Mouse (Mus musculus) forebrain, embryonic 12.5 days (tissue): ENCODE measurements around the gene Gm4881. TPM values are rescaled to one million over a fixed set of nuclear protein-coding genes. Genes with fewer than 3 reads are reported as not detected.

Experiments used
- ATAC-seq: fragments of 200-750 bp; cut with Nextera tagmentation; 2 replicates; pipeline ENCODE4 v1.8.0; 2017; ENCODE audit warnings: moderate TSS enrichment; ENCODE audit not compliant: low FRiP score
- H3K27ac ChIP-seq: fragments of 300-500 bp; sonication (generic); 2 replicates; pipeline ENCODE4 v1.5.1; 2016; ENCODE audit warnings: mild to moderate bottlenecking
- H3K27me3 ChIP-seq: fragments of 300-500 bp; sonication (generic); 2 replicates; pipeline ENCODE4 v1.6.1; 2016; ENCODE audit warnings: mild to moderate bottlenecking
- H3K36me3 ChIP-seq: fragments of 300-500 bp; sonication (generic); replicated peaks from 2 replicates; pipeline ENCODE4 v1.6.1; 2016; ENCODE audit warnings: mild to moderate bottlenecking
- H3K4me1 ChIP-seq: fragments of 300-500 bp; sonication (generic); 2 replicates; pipeline ENCODE4 v1.6.1; 2016
- H3K4me2 ChIP-seq: fragments of 300-500 bp; sonication (generic); 2 replicates; pipeline ENCODE4 v1.6.1; 2016; ENCODE audit warnings: mild to moderate bottlenecking, moderate library complexity
- H3K4me3 ChIP-seq: fragments of 300-500 bp; sonication (generic); replicated peaks from 2 replicates; pipeline ENCODE4 v1.5.1; 2016; ENCODE audit warnings: mild to moderate bottlenecking
- H3K9ac ChIP-seq: fragments of 300-500 bp; sonication (generic); 2 replicates; pipeline ENCODE4 v1.6.1; 2016; ENCODE audit warnings: mild to moderate bottlenecking
- H3K9me3 ChIP-seq: fragments of 300-500 bp; sonication (generic); 2 replicates; pipeline ENCODE4 v1.6.1; 2016
- WGBS: fragments of 180-500 bp; shearing (Covaris S2); methylation state at CpG from one replicate; pipeline ENCODE4 v1.1.7; 2016; 5-methylcytosine and 5-hydroxymethylcytosine counted together
- polyA plus RNA-seq: library from polyadenylated mRNA; unstranded; fragments of >200 nt; fragmentation: Nextera tagmentation; extraction: Ambion mirVana; gene quantifications from 2 replicates; pipeline ENCODE4 v1.2.1, GENCODE M21; 2016

Gm4881 gene
- 1.0 and 1.7 TPM in 2 replicates for polyA plus RNA-seq

DNA sequence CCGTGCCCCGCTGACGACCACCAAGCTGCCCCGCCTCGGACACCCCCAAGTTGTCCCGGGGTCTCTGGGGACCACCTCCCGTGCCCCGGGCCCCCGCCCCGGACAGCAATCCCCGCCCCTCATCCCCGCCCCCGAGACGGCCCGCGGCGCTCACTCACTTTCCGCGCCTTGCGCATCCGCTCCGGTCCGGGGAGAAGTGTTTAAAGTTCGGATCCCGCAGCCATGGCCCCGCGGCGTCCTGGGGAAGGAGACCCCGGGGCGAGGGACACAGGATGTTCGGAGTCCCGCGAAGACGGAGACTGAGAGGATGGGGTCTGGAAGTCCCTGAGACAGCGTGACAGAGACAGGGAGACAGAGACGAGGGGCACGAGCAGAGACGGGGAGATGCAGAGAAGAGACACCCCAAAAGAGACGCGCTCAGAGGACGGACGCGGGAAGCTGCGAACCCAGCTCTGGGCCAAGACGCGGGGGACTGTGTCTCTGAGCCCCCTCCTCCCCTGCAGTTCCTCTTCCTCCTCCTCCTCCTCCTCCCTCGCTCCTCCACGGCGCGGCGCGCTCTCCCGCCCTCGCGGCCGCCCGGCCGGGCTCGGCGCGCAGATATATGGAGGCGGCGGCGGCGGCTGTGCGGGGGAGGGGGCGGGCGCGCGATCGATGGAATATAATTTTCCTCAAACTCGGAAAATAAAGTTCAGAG is at the start of gene Gm4881:
TSS of gene Gm4881 (minus strand) at position 238 of the 694 bp plus-strand sequence.
- no peak for ATAC-seq
- no peak within 1 kb of the TSS for H3K27ac ChIP-seq
- no peaks in the 10 kb centered on the region for H3K36me3 ChIP-seq
- peak within 1 kb of the TSS; percentile 40 for H3K4me3 ChIP-seq
- under 1% methylated on average over 69 of the region's 72 CpGs for WGBS
- no peaks in the 10 kb centered on the region for H3K9me3 ChIP-seq
- peaks cover 100% of the 10 kb centered on the region for H3K27me3 ChIP-seq
- peak within 1 kb of the TSS; percentile 64 for H3K4me2 ChIP-seq
- H3K9ac ChIP-seq, result 0 out of 2 replicates have a peak within 1 kb of the TSS, but pooled peaks have one; percentile 4
- H3K4me1 ChIP-seq, result peaks cover 23% of the 10 kb centered on the region

DNA sequence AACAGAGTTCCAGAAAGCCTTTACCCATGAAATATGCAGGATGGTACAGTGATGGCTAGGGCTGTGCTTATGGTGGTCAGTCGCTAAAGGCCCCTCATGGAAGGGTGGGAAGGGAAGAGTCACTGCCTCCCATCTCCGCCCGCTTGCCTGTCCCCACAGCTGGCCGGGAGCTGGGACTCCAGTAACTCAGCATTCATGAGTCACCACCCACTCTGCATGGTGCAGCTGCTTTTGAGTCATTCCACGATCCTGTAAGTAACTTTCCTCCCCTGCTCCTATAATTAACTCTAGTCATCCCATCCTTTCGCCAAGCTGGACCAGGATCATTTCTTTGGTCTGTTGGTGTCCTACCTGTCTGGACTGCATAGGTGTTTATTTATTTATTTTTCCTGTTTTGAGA is 48.8 kb upstream of the Gm4881 start:
- Histone ChIP-seq H3K9me3 (no peaks in the 10 kb centered on the region), H3K27me3 (no peaks in the 10 kb centered on the region), H3K36me3 (peaks cover 44% of the 10 kb centered on the region), H3K27ac (no peak overlapping the region), H3K4me3 (no peak overlapping the region), H3K4me2 (no peak overlapping the region), H3K9ac (no peak overlapping the region), H3K4me1 (no peaks in the 10 kb centered on the region)
- 77% methylated on average over 6 of the region's 6 CpGs for WGBS
- no peak for ATAC-seq

- Histone ChIP-seq H3K36me3 (peaks cover 63% of the 10 kb centered on the region), H3K27me3 (no peaks in the 10 kb centered on the region)
- 83% methylated on average over 8 of the region's 8 CpGs for WGBS
Measured at GRCm38 (mm10) chr7:24990478-24990877, 46.2 kb upstream of the Gm4881 start.

GRCm38 (mm10) chr7:24987941-24988340 is 43.6 kb upstream of the Gm4881 start:
- Histone ChIP-seq H3K4me1 (no peaks in the 10 kb centered on the region), H3K9ac (no peak overlapping the region), H3K36me3 (peaks cover 61% of the 10 kb centered on the region), H3K9me3 (peaks cover 4% of the 10 kb centered on the region; the same call in 1 of the 2 replicates), H3K4me3 (no peak overlapping the region), H3K4me2 (no peak overlapping the region), H3K27me3 (no peaks in the 10 kb centered on the region), H3K27ac (no peak overlapping the region)
- 91% methylated on average over 14 of the region's 14 CpGs for WGBS
- ATAC-seq, result no peak

More at GRCm38 (mm10) chr7:24990478-24990877, 46.2 kb upstream of the Gm4881 start:
- no peak overlapping the region for H3K4me2 ChIP-seq
- no peak overlapping the region for H3K27ac ChIP-seq
- H3K4me3 ChIP-seq, result no peak overlapping the region
- no peaks in the 10 kb centered on the region for H3K4me1 ChIP-seq
- no peaks in the 10 kb centered on the region for H3K9me3 ChIP-seq
- no peak for ATAC-seq
- H3K9ac ChIP-seq, result no peak overlapping the region

GRCm38 (mm10) chr7:24985799-24986198 is 41.5 kb upstream of the Gm4881 start:
- ATAC-seq, result no peak
- H3K27ac ChIP-seq, result no peak overlapping the region
- WGBS, result 81% methylated on average over 5 of the region's 5 CpGs
- no peaks in the 10 kb centered on the region for H3K4me1 ChIP-seq
- H3K9ac ChIP-seq, result no peak overlapping the region
- no peak overlapping the region for H3K4me3 ChIP-seq
- H3K27me3 ChIP-seq, result no peaks in the 10 kb centered on the region
- peaks cover 66% of the 10 kb centered on the region for H3K36me3 ChIP-seq
- peaks cover 4% of the 10 kb centered on the region; the same call in 1 of the 2 replicates for H3K9me3 ChIP-seq
- H3K4me2 ChIP-seq, result no peak overlapping the region

GRCm38 (mm10) chr7:24984307-24984706 is 40.0 kb upstream of the Gm4881 start:
- H3K4me2 ChIP-seq, result no peak overlapping the region
- no peaks in the 10 kb centered on the region for H3K27me3 ChIP-seq
- no peak overlapping the region for H3K9ac ChIP-seq
- H3K27ac ChIP-seq, result no peak overlapping the region
- ATAC-seq, result no peak
- H3K9me3 ChIP-seq, result peaks cover 4% of the 10 kb centered on the region; the same call in 1 of the 2 replicates
- no peaks in the 10 kb centered on the region for H3K4me1 ChIP-seq
- WGBS, result 92% methylated on average over 2 of the region's 2 CpGs
- H3K4me3 ChIP-seq, result no peak overlapping the region
- peaks cover 67% of the 10 kb centered on the region for H3K36me3 ChIP-seq

GRCm38 (mm10) chr7:24983396-24983795 is 39.1 kb upstream of the Gm4881 start:
- H3K36me3 ChIP-seq, result peaks cover 69% of the 10 kb centered on the region

GRCm38 (mm10) chr7:24980439-24980838 is 36.1 kb upstream of the Gm4881 start:
- H3K9ac ChIP-seq, result no peak overlapping the region
- no peaks in the 10 kb centered on the region; the same call in 1 of the 2 replicates for H3K27me3 ChIP-seq
- WGBS, result 83% methylated on average over 7 of the region's 7 CpGs
- H3K4me2 ChIP-seq, result no peak overlapping the region
- no peak overlapping the region for H3K27ac ChIP-seq
- H3K4me3 ChIP-seq, result no peak overlapping the region
- H3K4me1 ChIP-seq, result no peaks in the 10 kb centered on the region
- peaks cover 4% of the 10 kb centered on the region; the same call in 1 of the 2 replicates for H3K9me3 ChIP-seq
- ATAC-seq, result no peak
- peaks cover 51% of the 10 kb centered on the region for H3K36me3 ChIP-seq

More at GRCm38 (mm10) chr7:24983396-24983795, 39.1 kb upstream of the Gm4881 start:
- no peak overlapping the region for H3K27ac ChIP-seq
- WGBS, result 87% methylated on average over 5 of the region's 5 CpGs
- no peak for ATAC-seq
- H3K27me3 ChIP-seq, result no peaks in the 10 kb centered on the region; the same call in 1 of the 2 replicates
- no peak overlapping the region for H3K4me3 ChIP-seq
- peaks cover 4% of the 10 kb centered on the region; the same call in 1 of the 2 replicates for H3K9me3 ChIP-seq
- H3K9ac ChIP-seq, result no peak overlapping the region
- no peaks in the 10 kb centered on the region for H3K4me1 ChIP-seq
- no peak overlapping the region for H3K4me2 ChIP-seq

DNA sequence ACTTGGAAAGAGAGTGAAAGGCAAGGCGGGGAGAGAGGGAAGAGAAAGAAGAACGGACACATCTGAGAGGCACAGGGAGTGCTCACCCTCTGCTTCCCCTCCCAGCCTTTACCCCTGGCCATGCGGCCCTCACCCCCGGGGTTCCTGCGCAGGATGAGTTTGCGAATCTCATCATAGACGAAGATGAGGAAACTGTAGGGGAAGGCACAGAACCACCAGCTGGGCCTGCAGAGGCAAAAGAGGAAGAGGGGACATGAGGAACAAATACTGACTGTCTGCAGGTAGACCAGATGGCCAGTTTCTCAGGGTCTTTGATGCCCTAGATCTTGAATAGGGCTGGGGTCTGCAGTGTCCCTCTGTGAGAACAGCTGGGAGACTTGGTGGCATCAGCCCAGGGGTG is 34.5 kb upstream of the Gm4881 start:
- no peak overlapping the region for H3K9ac ChIP-seq
- H3K36me3 ChIP-seq, result peaks cover 39% of the 10 kb centered on the region
- ATAC-seq, result no peak
- H3K9me3 ChIP-seq, result no peaks in the 10 kb centered on the region
- H3K27ac ChIP-seq, result no peak overlapping the region
- no peaks in the 10 kb centered on the region for H3K4me1 ChIP-seq
- no peak overlapping the region for H3K4me3 ChIP-seq
- no peaks in the 10 kb centered on the region; the same call in 1 of the 2 replicates for H3K27me3 ChIP-seq
- 83% methylated on average over 7 of the region's 7 CpGs for whole genome bisulfite sequencing
- no peak overlapping the region for H3K4me2 ChIP-seq

GRCm38 (mm10) chr7:24974893-24975595 is 30.8 kb upstream of the Gm4881 start:
- H3K9ac ChIP-seq, result no peak overlapping the region
- H3K4me2 ChIP-seq, result no peak overlapping the region
- H3K36me3 ChIP-seq, result peaks cover 23% of the 10 kb centered on the region; the same call in 1 of the 2 replicates
- ATAC-seq, result no peak
- no peak overlapping the region for H3K27ac ChIP-seq
- no peaks in the 10 kb centered on the region; the same call in 1 of the 2 replicates for H3K27me3 ChIP-seq
- no peaks in the 10 kb centered on the region for H3K9me3 ChIP-seq
- H3K4me3 ChIP-seq, result no peak overlapping the region
- 31% methylated on average over 9 of the region's 9 CpGs for WGBS
- peaks cover 10% of the 10 kb centered on the region for H3K4me1 ChIP-seq

- H3K4me3 ChIP-seq, result no peak overlapping the region
- WGBS, result 72% methylated on average over 5 of the region's 5 CpGs
- no peak overlapping the region for H3K27ac ChIP-seq
- no peak overlapping the region for H3K4me2 ChIP-seq
- H3K27me3 ChIP-seq, result no peaks in the 10 kb centered on the region; the same call in 1 of the 2 replicates
- H3K4me1 ChIP-seq, result peaks cover 10% of the 10 kb centered on the region
- H3K9me3 ChIP-seq, result no peaks in the 10 kb centered on the region
- peaks cover 12% of the 10 kb centered on the region; the same call in 1 of the 2 replicates for H3K36me3 ChIP-seq
- ATAC-seq, result no peak
- no peak overlapping the region for H3K9ac ChIP-seq
Measured at GRCm38 (mm10) chr7:24973902-24974301, 29.6 kb upstream of the Gm4881 start.

- Histone ChIP-seq H3K4me3 (no peak overlapping the region), H3K4me2 (0 out of 2 replicates have a peak overlapping the region, but pooled peaks have one; percentile 83), H3K27me3 (no peaks in the 10 kb centered on the region; the same call in 1 of the 2 replicates), H3K4me1 (peaks cover 10% of the 10 kb centered on the region), H3K27ac (no peak overlapping the region), H3K9ac (no peak overlapping the region), H3K36me3 (peaks cover 5% of the 10 kb centered on the region; the same call in 1 of the 2 replicates), H3K9me3 (no peaks in the 10 kb centered on the region)
- ATAC-seq, result no peak
- 80% methylated on average over 4 of the region's 4 CpGs for WGBS
Measured at GRCm38 (mm10) chr7:24973208-24973607, 28.9 kb upstream of the Gm4881 start.
